Mouse (Mus musculus): ENCODE results near the gene Chst12.
"Not testable (repeated sequence)": the region's sequence is repeated elsewhere in the genome, so short reads cannot be mapped to it uniquely, and the experiment has no call there.

Chst12 gene

DNA sequence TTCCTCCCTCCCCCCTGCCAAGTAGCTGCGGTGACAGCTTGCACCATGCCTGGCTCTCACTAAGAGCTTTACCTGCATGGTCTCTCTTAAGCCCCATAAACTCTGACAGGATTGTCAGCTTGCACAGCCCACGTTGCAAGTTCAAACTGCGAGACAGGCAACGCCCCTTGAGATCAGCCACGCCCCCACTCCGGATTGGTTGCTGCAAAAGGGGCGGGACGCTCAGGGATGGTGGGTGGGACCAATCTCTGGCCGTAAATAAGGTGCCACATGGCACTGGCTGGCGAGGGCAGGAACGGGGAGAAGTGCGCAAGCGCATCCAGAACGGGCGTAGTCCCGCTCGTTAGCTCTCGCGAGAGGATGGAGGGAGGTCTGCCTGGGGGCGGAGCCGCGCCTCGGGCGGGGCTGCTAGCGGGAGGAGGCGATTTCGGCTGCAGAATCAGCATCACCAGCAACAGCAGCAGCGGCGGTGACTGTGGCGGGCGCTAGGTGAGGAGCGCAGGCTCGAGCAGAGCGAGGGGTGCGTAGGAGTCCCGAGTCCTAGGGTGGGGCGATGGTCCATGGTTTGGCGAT lies at the start of gene Chst12:
Gene Chst12 (plus strand): TSS at position 343 of the 573 bp plus-strand sequence.
- peak; percentile 99 for DNase-seq

DNA sequence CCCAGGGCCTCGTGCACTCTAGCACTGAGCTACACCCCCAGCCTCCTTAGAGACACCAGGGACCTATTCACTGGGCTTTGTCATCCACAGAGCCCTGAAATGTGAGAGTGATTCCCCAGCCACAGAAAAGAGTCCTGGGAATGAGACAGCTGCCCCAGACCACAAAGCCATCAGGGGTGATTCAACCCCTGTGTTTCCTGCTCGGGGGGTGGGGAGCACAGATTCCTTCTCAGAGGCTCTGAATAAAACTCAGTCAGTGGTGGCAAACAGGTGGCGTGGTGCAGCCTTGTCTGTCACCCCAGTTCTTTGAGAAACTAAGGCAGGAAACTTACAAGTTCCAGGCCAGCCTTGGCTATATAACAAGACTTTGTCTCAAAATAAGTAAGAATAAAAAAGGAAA lies 43.9 kb upstream of the Chst12 start:
- DNase-seq, result no peak

DNA sequence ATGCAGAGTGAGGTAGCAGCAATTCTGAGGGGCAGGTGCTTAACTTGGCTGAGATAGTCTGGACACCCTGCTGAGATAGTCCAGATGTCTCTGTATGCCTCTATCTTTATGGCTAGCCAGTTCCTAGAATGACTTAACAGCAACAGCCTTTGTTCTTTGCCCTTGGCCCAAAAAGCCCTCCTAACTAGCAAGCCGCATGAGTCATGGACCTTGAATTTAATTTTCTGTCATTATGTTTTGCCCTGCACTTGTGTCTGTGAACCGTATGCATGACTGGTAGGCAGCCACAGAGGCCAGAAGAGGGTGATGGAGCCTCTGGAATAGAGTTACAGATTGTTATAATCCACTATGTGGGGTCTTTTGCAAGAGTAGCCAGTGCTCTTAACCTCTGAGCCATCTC lies 42.2 kb upstream of the Chst12 start:
- DNase-seq, result not testable (repeated sequence)

DNA sequence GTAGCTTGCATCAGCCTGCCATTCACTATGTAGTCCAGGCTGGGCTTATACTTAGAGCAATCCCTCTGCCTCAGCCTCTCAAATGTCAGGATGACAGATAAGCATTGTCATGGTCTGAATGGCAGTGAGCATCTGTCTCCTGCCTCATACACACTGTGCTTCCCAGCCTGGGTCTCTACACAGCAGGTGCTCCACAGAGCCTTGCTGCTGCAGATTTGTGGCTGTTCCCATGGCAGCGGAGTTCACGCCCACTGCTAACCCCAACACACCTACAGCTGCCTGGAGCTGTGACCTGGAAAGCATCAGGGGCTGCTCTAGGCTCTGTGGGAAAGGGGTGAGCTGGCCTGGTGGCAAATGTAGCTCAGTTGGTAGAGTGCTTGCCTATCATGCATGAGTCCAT lies 40.4 kb upstream of the Chst12 start:
- DNase-seq, result peak; percentile 53

DNA sequence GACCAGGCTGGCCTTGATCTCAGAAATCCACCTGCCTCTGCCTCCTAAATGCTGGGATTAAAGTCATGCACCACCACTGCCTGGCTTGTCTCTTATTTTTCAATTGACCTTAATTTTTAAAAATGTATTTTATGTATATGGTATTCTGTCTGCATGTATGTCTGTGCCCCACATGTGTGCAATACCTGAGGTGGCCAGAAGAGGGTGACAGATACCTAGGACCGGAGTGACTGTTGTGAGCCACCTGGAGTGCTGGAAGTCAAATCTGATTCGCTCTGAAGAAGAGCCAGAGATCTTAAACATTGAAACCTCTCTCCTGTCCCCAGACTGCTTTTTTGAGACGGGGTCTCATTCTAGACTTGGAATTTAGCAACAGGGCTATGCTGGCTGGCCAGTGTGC lies 33.0 kb upstream of the Chst12 start:
- no peak for DNase-seq

DNA sequence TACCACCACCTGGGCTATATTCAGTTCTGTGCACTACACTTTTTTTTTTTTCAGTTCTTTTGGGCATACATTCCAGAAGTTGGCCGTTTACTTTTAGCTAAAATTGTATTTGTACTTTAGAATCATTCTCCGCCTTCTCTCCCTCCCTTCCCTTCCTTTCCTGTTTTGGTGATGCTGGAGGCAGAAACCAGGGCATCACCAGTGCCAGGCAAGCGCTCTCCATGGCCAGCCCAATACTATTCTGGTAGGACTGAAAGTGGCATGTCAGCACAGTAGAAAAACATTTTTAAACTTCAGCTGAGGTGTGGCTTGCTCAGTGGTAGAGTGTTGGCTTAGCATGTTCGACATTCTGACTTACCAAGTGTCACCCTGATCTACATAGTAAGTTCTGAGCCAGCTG lies 23.9 kb upstream of the Chst12 start:
- DNase-seq, result no peak

DNA sequence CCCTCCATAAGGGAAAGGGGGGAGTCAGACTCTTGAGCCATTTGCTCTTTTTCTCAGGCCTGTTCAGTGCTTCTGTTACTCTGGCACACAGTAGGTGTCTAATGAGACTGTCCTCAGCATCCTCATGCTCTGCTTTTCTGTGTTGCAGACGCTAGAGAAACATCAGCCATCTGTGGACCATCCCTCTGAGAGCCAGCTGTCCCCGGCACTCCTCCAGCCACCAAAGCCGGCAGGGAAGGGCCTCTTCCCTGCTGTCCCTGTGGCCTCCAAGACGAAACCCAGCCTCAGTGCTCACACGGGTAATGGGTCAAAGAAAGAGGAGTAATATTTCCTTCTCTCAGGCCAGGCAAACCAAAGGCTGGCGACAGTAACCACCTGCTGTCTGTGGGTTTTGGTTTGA lies 14.2 kb upstream of the Chst12 start:
- no peak for DNase-seq

DNA sequence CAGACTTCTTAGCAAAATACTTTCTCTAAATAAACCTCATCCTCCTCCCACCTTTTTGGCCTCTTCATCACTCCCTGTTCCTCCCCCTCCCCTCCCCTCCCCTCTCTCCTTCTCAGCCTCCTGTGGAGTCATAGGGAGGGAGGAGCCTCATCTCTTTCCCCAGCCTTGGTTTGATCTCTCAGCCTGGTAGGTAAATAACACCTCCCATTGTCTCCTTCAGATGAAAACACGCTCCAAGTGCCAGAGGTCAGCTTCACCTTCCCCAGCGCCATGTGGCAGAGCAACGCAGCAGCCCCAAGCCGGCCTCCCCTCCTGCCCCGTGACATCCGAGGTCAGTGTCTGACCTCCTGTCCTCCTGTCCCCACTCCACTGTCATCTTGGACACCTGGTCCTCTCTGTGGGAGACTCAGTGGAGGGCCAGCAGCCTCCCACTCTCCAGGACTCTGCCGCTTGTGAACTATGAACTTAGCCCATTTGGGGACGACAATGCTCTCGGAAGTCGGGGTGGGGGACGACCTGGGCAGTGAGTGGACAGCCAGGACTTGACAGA lies 12.6 kb upstream of the Chst12 start:
- peak; percentile 21 for DNase-seq

DNA sequence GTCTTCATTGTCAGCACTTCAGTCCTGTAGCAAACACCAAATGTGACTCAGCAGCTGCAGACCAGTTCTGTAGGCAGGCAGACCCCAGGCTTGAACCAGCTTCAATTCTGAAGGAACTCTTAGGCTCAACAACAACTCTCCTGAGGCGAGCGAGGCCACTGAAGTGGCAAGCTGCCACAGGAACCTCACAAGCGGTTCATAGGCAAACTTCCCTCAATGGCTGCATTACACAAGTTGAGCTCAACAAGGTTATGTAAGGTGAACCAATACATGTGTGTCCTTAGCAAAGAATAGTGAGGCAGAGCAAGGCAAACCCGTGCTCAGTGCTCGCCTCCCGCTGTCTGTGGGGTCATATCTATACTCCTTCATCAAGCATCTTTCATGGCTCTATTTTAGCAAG lies 7.2 kb upstream of the Chst12 start:
- DNase-seq, result no peak

DNA sequence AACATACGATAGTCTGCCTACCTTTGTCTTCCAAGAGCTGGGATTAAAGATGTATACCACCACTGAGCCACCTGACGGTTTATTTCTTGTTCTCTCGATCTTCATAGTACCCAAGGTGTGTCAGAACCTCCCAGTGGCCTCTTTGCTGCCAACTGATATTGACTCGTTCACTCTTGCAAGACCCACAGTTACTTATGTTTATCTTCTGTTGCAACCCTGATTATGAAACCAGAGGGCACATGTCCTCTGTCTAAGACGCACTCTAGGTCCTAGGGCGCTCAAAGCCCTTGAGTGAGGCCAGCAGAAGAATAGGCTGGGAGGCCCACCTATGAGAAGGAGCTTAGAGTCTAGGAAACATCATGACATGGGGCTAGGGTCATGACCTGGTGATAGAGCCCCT lies 4.6 kb upstream of the Chst12 start:
- no peak for DNase-seq

DNA sequence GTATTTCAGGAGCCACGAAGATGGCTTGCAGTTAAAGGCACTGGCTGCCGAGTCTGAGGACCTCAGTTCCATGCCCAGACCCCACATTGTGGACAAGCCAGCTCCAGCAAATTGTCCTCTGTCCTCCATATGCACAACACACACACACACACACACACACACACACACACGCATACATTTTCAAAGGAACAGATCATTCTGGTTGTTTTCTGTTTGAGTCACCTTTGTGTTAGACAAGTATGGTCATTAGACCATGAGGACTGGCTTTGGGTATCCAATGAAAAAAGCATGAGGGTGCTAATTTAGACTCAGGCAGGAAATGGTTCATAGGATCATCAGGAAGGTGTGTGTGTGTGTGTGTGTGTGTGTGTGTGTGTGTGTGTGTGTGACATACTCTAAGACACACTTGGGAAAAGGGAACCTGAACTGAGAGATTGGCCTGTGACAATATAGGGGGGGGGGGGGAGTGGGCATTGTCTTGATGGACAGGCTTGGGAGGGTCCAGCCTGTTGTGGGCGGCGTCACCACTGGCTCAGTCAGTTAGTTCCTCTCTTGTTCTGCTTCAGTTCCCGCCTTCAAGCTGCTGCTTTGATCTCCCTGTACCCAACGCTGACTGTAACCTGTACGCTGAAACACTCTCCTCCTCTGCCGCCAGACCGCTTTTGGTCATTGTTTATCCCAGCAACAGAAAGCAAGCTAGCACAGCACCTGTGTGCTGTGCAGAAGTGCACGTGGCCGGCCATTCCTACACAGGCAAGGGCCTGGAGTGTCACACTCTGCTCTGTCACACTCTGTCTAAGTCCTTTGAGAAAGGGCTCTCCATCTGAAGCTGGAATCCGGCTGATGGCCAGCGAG lies 3.1 kb upstream of the Chst12 start:
- DNase-seq, result peak; percentile 53

DNA sequence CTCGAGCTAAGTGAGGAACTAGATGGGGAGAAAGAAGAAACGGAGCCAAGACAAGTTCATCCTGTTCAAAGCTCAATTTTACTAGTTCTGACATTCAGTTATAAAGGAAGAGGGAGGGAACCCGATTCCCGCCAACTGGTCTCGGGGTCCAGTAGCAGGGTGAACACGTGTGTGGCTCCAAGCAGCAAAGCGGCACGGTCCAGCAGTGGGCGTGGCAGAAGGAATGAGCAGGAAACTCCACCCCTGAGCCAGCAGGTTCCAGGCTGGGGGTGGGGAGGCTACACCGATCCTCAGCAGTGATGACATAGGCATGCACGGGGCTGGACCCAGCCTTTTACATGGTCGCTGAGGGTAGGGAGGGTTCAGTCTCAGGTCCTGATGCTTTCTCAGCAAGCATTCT lies 2.4 kb upstream of the Chst12 start:
- DNase-seq, result peak; percentile 50

DNA sequence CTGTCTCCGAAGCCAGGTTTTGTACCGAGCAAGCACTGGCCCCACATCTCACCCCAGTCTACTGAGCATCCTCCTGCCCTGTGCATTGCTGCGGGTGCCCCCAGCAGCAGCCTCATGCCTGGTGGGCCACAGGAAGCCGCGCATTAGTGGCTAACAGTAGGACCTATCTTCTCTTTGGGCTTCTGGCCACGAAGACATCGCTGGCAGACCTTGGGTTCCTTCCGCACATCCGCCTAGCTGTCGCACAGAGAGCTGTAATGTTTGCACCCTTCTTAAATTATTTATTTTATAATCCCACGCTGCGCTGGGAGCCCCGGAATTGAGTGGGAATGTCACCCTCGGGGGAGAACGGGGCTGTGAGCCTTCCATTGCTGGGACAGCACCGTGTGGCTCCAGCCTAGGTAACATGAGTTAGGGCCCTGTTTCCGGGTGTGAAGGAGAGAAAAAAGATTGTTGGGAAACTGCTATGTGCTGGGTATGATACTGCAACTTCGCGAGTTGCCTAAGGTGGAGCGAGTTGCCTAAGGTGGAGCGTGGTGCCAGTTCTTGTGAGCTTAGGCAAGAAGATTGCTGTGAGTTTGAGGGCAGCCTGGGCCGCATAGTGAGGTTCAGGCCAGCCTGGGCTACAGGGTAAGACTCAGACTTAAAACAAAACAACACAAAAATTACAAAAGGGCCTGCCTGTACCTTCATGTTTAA lies 895 bp downstream of the Chst12 start:
- peak; percentile 11 for DNase-seq

DNA sequence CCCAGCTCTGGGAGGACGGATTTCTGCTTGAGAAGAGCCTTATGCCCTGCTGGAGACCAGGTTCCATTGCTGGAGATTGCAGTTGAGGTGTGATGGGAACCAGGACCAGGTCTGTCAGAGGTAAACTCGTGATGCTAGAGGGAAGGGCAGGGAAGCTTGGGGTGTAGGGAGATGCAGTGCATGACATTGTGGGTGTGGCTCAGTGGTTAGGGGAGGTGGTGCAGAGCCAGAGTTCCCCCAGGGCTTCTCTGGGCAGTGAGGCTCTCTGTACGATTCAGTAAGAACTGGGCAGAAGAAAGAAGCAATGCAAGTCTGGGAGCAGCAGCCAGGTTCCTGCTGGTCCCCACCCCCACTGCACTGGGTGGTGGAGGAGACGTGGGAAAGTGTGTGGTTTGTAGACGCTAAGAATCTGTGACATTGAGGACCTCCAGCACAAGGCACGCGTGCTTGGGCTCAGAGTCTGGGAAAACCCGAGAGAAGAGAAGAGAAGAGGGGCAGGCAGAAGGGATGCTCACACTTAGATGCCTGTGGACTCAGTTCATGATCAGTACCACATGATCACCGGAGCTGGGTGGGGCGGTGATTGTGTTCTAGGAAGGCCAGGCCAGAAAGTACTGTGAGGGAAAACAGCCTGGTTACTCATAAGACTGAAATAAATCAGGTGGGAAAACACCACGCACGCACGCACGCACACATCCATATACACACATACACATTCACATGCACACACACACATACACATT lies 2.3 kb downstream of the Chst12 start:
- no peak for DNase-seq

DNA sequence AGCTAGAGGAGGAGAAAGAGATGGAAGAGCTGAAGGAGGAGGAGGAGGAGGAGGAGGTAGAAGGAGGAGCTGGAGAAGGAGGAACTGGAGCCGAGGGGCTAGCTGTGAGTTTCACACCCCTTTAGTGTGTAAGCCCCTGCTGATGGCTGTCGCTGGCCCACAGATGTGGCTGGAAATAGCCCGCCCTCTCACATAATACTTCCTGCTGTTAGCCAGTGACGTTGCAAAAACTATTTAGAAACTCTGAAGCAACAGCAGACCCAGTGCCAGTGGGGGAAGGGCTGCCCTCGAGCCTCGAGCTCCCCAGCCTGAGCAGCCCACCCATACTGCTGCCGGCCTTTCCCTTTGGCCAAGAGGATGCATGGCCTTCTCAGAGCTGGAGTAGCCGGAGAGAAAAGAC lies 3.3 kb downstream of the Chst12 start:
- DNase-seq, result no peak

DNA sequence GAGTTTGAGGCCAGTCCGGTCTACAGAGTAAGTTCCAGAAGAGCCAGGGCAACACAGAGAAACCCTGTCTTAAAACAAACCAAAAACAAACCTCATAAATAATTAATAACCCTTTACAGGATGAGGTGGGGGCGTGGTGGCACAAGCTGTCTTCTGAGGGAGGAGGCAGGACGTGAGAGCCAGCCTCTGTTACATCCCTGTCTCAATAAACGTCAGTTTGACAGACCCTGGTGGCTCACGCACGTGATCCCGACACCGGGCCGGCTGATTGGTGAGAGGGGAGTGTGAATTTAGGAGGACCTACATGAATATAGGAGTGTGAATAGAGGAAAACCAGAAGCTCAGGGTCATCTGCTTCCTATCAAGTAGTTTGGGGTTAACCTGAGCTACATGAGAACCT lies 3.9 kb downstream of the Chst12 start:
- DNase-seq, result peak; percentile 17

DNA sequence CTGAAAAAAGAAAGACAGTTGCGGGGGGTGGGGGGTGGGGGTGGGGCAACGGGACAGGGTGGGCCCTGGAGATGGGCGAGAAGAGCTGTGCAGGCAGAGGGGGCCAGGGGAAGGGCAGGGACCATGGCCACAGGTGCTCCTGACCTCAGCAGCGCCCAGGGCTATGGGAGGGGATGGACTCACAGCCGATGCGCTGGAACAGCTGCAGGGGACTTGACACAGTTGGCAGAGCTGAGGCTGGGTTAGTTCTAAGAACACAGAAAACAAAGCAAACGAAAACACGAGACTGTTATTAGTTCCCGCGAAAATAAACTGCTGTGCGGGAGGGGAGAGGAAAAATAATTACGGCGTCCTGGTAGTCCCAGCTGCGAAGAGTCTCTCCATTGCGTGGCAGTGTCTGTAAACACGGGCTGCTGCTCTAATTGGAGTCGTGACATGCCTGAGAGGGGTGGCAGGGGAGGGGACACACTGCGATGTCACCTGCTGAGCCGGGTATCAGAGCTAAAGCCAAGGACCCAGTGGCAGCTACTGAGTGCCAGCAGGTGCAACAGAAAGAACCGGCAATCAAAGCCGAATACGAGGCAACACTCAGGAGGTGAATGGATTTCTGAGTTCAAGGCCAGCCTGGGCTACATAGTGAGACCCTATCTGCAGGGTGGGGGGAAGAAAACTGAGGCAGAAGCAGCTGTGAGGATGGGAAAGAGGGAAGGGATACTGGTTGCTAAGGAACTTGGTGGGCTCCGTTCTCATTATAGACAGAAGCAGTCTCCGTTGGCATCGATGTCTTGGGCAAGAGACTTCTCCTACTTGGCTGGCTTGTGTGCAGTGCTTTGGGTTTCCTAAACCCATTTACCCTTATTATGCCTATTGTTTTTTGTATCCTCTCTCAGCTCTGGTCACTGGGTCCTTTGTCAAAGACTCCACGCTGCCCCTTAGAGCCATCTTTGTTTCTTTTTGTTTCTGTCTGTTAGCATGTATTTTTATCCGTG lies 5.0 kb downstream of the Chst12 start:
- DNase-seq, result peak; percentile 72

DNA sequence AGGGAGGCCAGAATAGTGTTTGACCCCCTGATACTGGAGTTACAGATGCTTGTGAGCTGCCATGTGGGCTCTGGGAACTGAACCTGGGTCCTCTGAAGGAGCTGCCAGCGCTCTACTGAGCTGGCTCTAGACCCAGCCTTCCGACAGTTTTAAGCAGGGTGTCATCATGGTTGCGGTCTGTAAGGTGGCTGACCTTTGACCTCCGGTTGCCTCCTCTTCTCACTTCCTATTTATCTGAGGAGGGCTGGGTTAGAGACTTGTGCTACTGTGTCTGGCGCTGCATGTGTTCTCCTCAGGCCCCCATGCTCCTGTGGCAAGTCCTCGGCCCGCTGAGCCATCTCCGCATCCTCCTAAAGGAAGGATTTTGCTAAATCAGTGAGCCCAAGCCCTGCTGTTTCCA lies 8.6 kb downstream of the Chst12 start:
- DNase-seq, result no peak

DNA sequence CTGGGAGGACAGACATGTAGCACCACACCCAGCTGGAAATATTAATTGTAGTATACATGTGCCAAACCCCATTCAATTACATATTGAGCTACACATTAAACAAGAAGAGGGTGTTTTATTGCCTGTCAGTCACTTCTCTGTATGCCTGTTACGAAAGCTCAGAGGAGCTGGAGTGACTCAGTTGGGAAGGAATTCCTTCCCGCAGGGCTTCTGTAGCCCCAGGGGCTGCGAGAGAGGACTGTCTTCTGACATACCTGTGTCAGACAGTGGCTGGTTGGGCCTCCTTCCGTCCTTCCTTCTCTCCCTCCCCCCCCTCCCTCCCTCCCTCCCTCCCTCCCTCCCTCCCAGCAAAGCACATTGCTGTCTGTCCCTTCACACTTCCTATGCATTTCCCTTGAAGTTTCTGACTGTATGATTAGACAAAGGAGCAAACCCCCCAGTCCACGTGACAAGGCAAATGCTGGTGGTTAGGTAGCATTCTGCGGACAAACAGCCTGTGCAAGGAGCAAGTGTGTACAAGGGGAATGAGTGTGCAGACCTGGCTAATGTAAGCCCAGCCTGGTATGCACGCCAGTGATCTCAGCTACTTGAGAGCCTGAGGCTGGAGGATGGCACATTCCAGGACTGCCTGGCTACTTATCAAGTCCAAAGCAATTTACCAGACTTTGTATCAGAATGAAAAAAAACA lies 9.6 kb downstream of the Chst12 start:
- no peak for DNase-seq

DNA sequence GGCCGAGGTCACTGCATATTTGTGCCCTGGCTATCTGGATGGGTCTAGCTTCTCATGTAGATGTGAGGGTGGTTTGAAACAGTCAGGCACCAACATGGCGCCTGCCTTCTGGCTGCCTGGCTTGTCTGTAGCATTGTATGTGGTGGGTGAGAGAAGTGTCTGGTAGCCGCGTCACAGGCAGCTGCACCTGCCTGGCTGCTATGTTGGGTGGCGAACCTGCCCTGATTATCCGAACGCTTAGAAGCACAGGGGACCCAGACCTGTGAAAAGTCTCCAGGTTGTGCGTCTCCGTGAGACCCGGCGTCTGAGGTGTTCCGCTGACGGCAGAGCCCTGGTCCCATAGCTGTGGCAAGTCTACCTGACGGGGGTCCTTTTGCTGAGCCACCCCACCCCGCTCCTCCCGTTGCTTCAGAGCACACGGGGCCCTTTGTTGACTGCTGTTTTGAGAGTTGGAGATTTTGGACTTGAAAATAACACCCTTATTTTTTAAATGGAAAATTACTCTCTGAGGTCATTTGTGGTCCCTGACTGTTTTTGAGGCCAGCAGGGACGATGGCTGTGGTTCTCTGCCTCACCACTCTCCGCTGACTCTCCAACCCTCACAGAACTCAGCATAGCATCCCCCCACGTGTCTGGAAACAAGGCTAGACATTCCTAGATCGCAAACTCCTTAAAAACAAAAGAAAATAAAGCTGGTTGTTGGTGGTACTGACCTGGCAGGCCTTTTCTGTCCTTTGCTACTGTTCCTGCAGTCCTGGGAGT lies 12.0 kb downstream of the Chst12 start:
- no peak for DNase-seq

DNA sequence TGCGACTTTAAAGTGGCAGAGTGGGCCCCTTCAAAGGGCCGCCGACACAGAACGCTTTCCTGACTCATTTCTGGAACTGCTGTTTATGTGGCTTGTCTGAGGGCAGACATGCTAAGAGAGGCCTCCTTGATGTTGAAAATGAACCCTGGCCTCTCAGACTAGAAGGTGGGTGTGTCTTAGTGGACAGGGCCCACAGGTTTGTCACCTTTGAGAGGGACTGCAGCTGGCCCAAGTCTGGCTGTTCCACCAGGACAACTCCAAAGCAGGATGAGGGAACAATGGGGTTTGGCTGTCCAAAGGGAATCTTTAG lies 12.5 kb downstream of the Chst12 start:
- no peak for DNase-seq
